Mouse (Mus musculus) midbrain, postnatal 0 days (tissue): ENCODE measurements around the gene Arfgef3. TPM values are rescaled to one million over a fixed set of nuclear protein-coding genes. Genes with fewer than 3 reads are reported as not detected.
A peak's percentile ranks its signal among the peaks of the same experiment; 100 is the strongest.

Experiments used
- ATAC-seq: fragments of 200-750 bp; cut with Nextera tagmentation; 2 replicates; pipeline ENCODE4 v1.8.0; 2017; ENCODE audit warnings: moderate number of reproducible peaks, mild to moderate bottlenecking, moderate TSS enrichment, moderate library complexity; ENCODE audit not compliant: low FRiP score
- DNase-seq: peaks from one replicate; pipeline ENCODE4 v3.0.0-alpha.2; 2015; ENCODE audit warnings: low spot score
- H3K27ac ChIP-seq: fragments of 300-500 bp; sonication (generic); 2 replicates; pipeline ENCODE4 v1.5.1; 2014; ENCODE audit warnings: low read depth, mild to moderate bottlenecking, low read length, mixed read lengths
- H3K27me3 ChIP-seq: fragments of 300-500 bp; sonication (generic); 2 replicates; pipeline ENCODE4 v1.6.1; 2014; ENCODE audit warnings: low read length, control low read depth, mixed read lengths; ENCODE audit not compliant: insufficient read depth
- H3K36me3 ChIP-seq: fragments of 300-500 bp; sonication (generic); 2 replicates; pipeline ENCODE4 v1.6.1; 2014; ENCODE audit warnings: low read length, control low read depth, mixed read lengths; ENCODE audit not compliant: insufficient read depth
- H3K4me1 ChIP-seq: fragments of 300-500 bp; sonication (generic); 2 replicates; pipeline ENCODE4 v1.6.1; 2014; ENCODE audit warnings: mild to moderate bottlenecking, control low read depth, antibody characterized with exemption, low read length, mixed read lengths; ENCODE audit not compliant: insufficient read depth
- H3K4me2 ChIP-seq: fragments of 300-500 bp; sonication (generic); 2 replicates; pipeline ENCODE4 v1.6.1; 2014; ENCODE audit warnings: low read depth, mild to moderate bottlenecking, low read length, mixed read lengths; ENCODE audit not compliant: poor library complexity, severe bottlenecking
- H3K4me3 ChIP-seq: fragments of 300-500 bp; sonication (generic); 2 replicates; pipeline ENCODE4 v1.5.1; 2014; ENCODE audit warnings: low read depth, mild to moderate bottlenecking, low read length, moderate library complexity
- H3K9ac ChIP-seq: fragments of 300-500 bp; sonication (generic); replicated peaks from 2 replicates; pipeline ENCODE4 v1.6.1; 2014; ENCODE audit warnings: mild to moderate bottlenecking, low read length, moderate library complexity, mixed read lengths; ENCODE audit not compliant: poor library complexity, severe bottlenecking
- H3K9me3 ChIP-seq: fragments of 300-500 bp; sonication (generic); 2 replicates; pipeline ENCODE4 v1.6.1; 2016; ENCODE audit warnings: low read length, control low read depth
- CTCF ChIP-seq: IDR thresholded peaks from 2 replicates; pipeline ENCODE4 v1.5.1; 2016; ENCODE audit warnings: antibody characterized with exemption, mild to moderate bottlenecking
- WGBS: fragments of 180-500 bp; shearing (Covaris S2); extraction: QIAGEN DNeasy Blood & Tissue Kit; methylation state at CpG from one replicate; pipeline ENCODE4 v1.1.7; 2014; 5-methylcytosine and 5-hydroxymethylcytosine counted together
- polyA plus RNA-seq: library from polyadenylated mRNA; unstranded; fragments of >200 nt; fragmentation: Nextera tagmentation; extraction: Ambion mirVana; gene quantifications from 2 replicates; pipeline ENCODE4 v1.2.1, GENCODE M21; 2015
- total RNA-seq: library from RNA; depleted of rRNA; stranded (reverse); fragments of >200 nt; gene quantifications from 2 replicates; pipeline ENCODE4 v1.2.3, GENCODE M21; 2014

Arfgef3 gene
- total and polyA plus RNA-seq, 2 experiments from 2014 or later: 6.2 to 37.4 TPM

DNA sequence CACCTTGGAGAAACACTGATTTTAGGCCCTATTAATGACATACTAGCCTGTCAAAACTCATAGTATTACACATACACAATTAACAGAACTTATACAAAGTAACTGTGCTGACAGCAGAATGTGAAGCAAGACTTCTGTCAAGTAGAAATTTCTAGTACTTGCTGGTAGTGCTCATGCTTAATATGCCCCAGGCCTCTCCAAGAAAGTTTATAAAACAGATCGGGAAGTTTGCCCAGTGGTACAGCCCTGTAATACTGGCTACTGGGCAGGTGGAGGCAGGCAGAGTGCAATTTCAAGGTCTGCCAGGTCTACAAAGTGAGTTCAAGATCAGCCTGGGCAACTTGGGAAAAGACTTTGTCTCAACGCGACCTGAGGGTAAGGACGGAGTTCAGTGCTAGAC is 32.3 kb downstream of the Arfgef3 start:
- Histone ChIP-seq H3K9ac (no peak overlapping the region), H3K36me3 (no peaks in the 10 kb centered on the region), H3K4me2 (no peak overlapping the region), H3K4me1 (0 out of 2 replicates have a peak, but pooled peaks cover 3% of the 10 kb centered on the region), H3K4me3 (no peak overlapping the region), H3K9me3 (no peaks in the 10 kb centered on the region), H3K27me3 (no peaks in the 10 kb centered on the region), H3K27ac (no peak overlapping the region)
- 97% methylated on average over 4 of the region's 4 CpGs for WGBS
- DNase-seq (no peak), ATAC-seq (no peak)
- no peak for TF ChIP-seq CTCF

DNA sequence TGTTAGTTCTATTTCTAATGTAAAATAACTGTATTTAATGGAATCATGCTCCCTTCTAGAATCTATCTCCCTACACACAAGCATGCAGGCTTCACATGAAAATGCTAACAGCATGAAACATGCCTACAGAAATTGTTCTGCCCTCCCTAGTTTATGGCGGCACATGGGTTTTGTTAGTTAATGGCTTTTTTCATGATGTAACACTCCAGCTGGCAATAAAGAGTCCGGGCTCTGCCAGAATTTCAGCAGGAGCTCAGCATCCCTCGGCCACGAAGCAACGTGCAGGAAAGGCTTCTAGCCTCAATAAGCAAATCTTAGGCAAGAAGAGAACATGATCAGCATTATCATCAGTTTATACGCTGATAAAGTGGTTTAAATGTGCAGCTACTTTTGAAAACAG is 32.8 kb downstream of the Arfgef3 start:
- DNase-seq (peak; percentile 51), ATAC-seq (no peak)
- Histone ChIP-seq H3K9ac (no peak overlapping the region), H3K4me2 (no peak overlapping the region), H3K27ac (no peak overlapping the region), H3K27me3 (no peaks in the 10 kb centered on the region), H3K4me3 (no peak overlapping the region), H3K4me1 (0 out of 2 replicates have a peak, but pooled peaks cover 3% of the 10 kb centered on the region), H3K36me3 (no peaks in the 10 kb centered on the region), H3K9me3 (no peaks in the 10 kb centered on the region)
- WGBS: 50% methylated on average over 6 of the region's 6 CpGs
- TF ChIP-seq CTCF: no peak

DNA sequence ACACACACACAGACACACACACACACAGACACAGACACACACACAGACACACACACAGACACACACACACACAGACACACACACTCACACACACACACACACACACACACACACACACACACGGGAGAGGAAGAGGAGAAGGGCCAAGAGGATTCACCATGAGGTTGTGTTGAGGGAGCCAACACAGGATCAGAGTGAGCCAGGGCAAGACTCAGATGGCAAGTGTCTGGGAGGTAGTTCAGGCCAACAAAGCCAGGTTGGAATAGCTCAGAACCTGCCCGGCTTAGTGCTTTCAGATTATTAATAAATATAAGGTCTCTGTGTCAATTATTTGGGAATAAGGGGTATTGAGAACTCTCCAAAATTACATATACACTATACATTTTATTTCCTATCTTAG is 33.9 kb downstream of the Arfgef3 start:
- 95% methylated on average over 2 of the region's 2 CpGs for WGBS
- DNase-seq: no peak
- no peak overlapping the region for H3K9ac ChIP-seq
- no peak overlapping the region for H3K4me2 ChIP-seq
- no peaks in the 10 kb centered on the region for H3K36me3 ChIP-seq
- no peak for ATAC-seq
- H3K27me3 ChIP-seq: no peaks in the 10 kb centered on the region
- no peaks in the 10 kb centered on the region for H3K9me3 ChIP-seq
- TF ChIP-seq CTCF: no peak
- H3K4me1 ChIP-seq: 0 out of 2 replicates have a peak, but pooled peaks cover 3% of the 10 kb centered on the region
- no peak overlapping the region for H3K27ac ChIP-seq
- H3K4me3 ChIP-seq: no peak overlapping the region

DNA sequence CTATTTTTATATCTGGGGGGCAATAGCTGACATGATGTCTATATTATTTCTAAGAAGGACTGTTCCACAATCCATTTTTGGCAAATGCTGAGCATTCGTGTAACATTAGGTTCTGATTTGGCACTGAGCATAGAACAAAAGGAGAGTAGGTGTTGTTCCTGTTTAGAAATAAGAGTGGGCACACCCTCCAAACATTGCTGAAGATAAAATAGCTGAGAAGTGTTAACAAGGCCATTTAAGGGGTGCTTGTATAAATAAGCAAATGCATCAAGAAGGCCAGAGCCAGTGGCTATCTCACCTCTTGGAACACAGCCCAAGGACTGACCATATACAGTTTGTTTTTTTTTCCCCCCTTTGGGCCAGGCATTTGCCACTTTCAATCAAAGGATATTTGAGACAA is 35.1 kb downstream of the Arfgef3 start:
- H3K4me1 ChIP-seq: 0 out of 2 replicates have a peak, but pooled peaks cover 3% of the 10 kb centered on the region
- 76% methylated on average over 1 of the region's 1 CpGs for WGBS
- no peak overlapping the region for H3K4me2 ChIP-seq
- no peak overlapping the region for H3K27ac ChIP-seq
- H3K9me3 ChIP-seq: no peaks in the 10 kb centered on the region
- no peak overlapping the region for H3K9ac ChIP-seq
- DNase-seq (no peak), ATAC-seq (no peak)
- no peaks in the 10 kb centered on the region for H3K36me3 ChIP-seq
- no peak overlapping the region for H3K4me3 ChIP-seq
- no peaks in the 10 kb centered on the region for H3K27me3 ChIP-seq
- no peak for TF ChIP-seq CTCF

DNA sequence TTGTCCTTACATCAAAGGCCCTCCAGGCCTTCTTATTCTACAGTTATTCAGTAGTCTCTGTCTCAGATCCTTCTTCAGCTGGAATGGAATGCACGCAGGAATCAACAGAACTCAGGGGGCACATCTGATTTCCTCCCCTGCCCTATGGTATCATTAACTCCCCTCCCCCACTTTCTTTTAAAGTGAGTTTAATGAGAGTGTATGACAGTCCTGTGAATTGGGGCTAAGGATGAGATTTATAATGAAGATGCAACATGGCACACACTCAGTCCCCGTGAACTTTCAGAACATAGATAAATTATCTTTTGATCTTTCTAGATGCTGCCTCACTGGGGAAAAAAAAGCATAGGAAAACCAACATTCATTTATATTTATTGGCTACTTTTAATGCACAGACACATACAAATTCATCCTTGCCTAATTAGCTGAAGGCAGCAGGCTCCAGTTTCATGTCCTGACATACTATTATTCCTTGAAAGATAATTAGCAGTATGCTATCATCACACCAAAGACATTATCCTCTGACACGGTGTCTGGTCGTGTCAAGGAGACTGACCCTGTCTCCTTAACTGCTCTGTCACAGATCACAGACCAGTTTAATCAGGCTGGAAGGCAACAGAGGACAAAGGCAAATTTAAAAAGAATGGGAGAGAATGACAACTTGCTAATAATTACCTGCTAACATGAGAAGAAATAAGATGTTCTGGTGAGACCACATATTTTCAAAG is 39.2 kb downstream of the Arfgef3 start:
- Histone ChIP-seq H3K9me3 (no peaks in the 10 kb centered on the region), H3K4me1 (no peaks in the 10 kb centered on the region), H3K27ac (no peak overlapping the region), H3K36me3 (no peaks in the 10 kb centered on the region), H3K27me3 (no peaks in the 10 kb centered on the region), H3K9ac (no peak overlapping the region), H3K4me2 (no peak overlapping the region), H3K4me3 (no peak overlapping the region)
- no peak for TF ChIP-seq CTCF
- WGBS: 42% methylated on average over 4 of the region's 4 CpGs
- DNase-seq (no peak), ATAC-seq (0 out of 2 replicates have a peak, but pooled peaks have one; percentile 49)

DNA sequence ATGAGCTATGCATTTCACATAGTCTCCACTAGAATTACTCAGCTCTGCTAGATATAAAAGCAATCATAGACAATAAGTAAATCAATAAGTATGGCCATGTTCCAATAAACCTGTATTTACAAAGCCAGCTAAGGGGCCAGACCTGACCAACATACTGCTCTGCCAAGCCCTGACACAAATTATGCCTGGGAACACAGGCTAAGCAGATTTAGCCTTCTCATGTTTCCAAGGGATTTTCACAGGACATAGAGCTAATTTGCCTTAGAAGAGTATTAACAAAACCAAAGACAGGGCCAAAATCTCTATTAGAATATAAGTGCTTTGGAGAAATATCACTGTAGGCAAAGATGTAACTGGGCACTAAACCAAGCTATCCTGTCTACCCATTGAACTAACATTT is 42.2 kb downstream of the Arfgef3 start:
- Histone ChIP-seq H3K36me3 (no peaks in the 10 kb centered on the region), H3K9ac (no peak overlapping the region), H3K9me3 (no peaks in the 10 kb centered on the region), H3K4me3 (no peak overlapping the region), H3K27ac (no peak overlapping the region), H3K27me3 (no peaks in the 10 kb centered on the region), H3K4me2 (no peak overlapping the region), H3K4me1 (no peaks in the 10 kb centered on the region)
- TF ChIP-seq CTCF: no peak
- no peak for DNase-seq
- ATAC-seq: no peak
